Mouse (Mus musculus): ENCODE data around the gene Dhrs7b.

The Dhrs7b gene

GRCm38 (mm10) chr11:60903661-60904061 is 73.2 kb downstream of the Dhrs7b start:
- no peak for DNase-seq

GRCm38 (mm10) chr11:60905407-60906120 is 75.1 kb downstream of the Dhrs7b start:
- no peak for DNase-seq

- DNase-seq, result no peak
Measured at GRCm38 (mm10) chr11:60906449-60906848, 76.0 kb downstream of the Dhrs7b start.

- no peak for DNase-seq
Measured at GRCm38 (mm10) chr11:60908073-60908472, 77.6 kb downstream of the Dhrs7b start.

- no peak for DNase-seq
Measured at GRCm38 (mm10) chr11:60909626-60910025, 79.2 kb downstream of the Dhrs7b start.

All from liver (tissue).